ENCODE assay signal across 25 mouse cellular contexts in genomic region chr11:101236782-101237181, GRCm38 (mm10). TPM values are rescaled to one million over a fixed set of nuclear protein-coding genes. Genes with fewer than 3 reads are reported as not detected.
"Had no signal": no experiment of that assay in that cellular context is flagged by ENCODE, and none has a peak within 500 bp of the region (broad histone marks: within the 10 kb centered on the region; RNA-seq: fewer than 3 reads in every experiment).

No protein-coding gene starts in this region.

- H3K27ac ChIP-seq: liver, embryonic 12.5 days; liver, embryonic 15.5 days; midbrain, embryonic 10.5 days; midbrain, embryonic 13.5 days; neural tube, embryonic 13.5 days had no signal

- H3K9me3 ChIP-seq: limb, embryonic 10.5 days; limb, embryonic 13.5 days; liver, embryonic 12.5 days; liver, embryonic 15.5 days; lung, embryonic 15.5 days; midbrain, embryonic 10.5 days; midbrain, embryonic 13.5 days; neural tube, embryonic 13.5 days had no signal

- H3K4me3 ChIP-seq: layer of hippocampus, adult 2 months; limb, embryonic 10.5 days; limb, embryonic 13.5 days; liver, embryonic 12.5 days; liver, embryonic 15.5 days; lung, embryonic 15.5 days; megakaryocyte, embryonic 14.5 days; midbrain, embryonic 10.5 days; midbrain, embryonic 13.5 days; myocyte; neural tube, embryonic 13.5 days had no signal

- H3K4me1 ChIP-seq: midbrain, embryonic 13.5 days had no signal

- H3K9ac ChIP-seq: limb, embryonic 13.5 days; liver, embryonic 12.5 days; liver, embryonic 15.5 days; lung, embryonic 15.5 days; midbrain, embryonic 13.5 days; neural tube, embryonic 13.5 days had no signal

- DNase-seq: kidney, postnatal 25 days; layer of hippocampus, adult 9-11 months; liver; lung, adult 18-20 months; lung, postnatal 10 days; lung, postnatal 36 days; retina, postnatal 1 day; right cerebral cortex, postnatal 25 days; thymus, adult 2 months; thymus, postnatal 14 days; thymus, postnatal 4 days had no signal

- ATAC-seq: liver, embryonic 12.5 days; midbrain, embryonic 13.5 days; midbrain, embryonic 16.5 days had no signal

- H3K36me3 ChIP-seq: limb, embryonic 10.5 days; limb, embryonic 13.5 days; liver, embryonic 12.5 days; liver, embryonic 15.5 days; lung, embryonic 15.5 days; midbrain, embryonic 10.5 days; midbrain, embryonic 13.5 days; neural tube, embryonic 13.5 days had no signal

- H3K4me2 ChIP-seq: limb, embryonic 13.5 days; liver, embryonic 12.5 days; liver, embryonic 15.5 days; lung, embryonic 15.5 days; midbrain, embryonic 13.5 days; neural tube, embryonic 13.5 days had no signal

- H3K27me3 ChIP-seq: limb, embryonic 13.5 days; lung, embryonic 15.5 days had no signal

RNA-seq across cellular contexts. Expression of gene Ramp2, which starts 9.0 kb away (rescaled TPM):
- total RNA-seq: monocyte, adult 5-6 weeks; neutrophil, adult 5-6 weeks had no signal

RNA-seq across cellular contexts. Expression of gene Cntd1, which starts 42.0 kb away (rescaled TPM):
- total RNA-seq: monocyte, adult 5-6 weeks had no signal
